Mouse (Mus musculus) MEL (cell line): ENCODE results near the gene Dennd2c. TPM values are rescaled to one million over a fixed set of nuclear protein-coding genes. Genes with fewer than 3 reads are reported as not detected.
A peak's percentile ranks its signal among the peaks of the same experiment; 100 is the strongest.

ENCODE experiments used
- DNase-seq: peaks from one replicate; pipeline ENCODE4 v3.0.0; 2011; ENCODE audit warnings: low read depth, low spot score
- H3K27ac ChIP-seq: 2 replicates; pipeline ENCODE4 v1.5.1; 2012; ENCODE audit warnings: low read depth, mild to moderate bottlenecking, control low read depth, low read length, moderate library complexity; ENCODE audit not compliant: control insufficient read depth
- H3K27me3 ChIP-seq, 2 experiments: fragments of 150-350 bp in 1 of 2; sonication (generic) in 1 of 2; 2 replicates each; pipeline ENCODE4 v1.6.1; 2012; ENCODE audit warnings: low read length in 2 of 2, mild to moderate bottlenecking in 2 of 2, improper control_type of control experiment in 1 of 2, moderate library complexity in 1 of 2; ENCODE audit not compliant: insufficient read depth in 2 of 2, control insufficient read depth in 1 of 2
- H3K36me3 ChIP-seq, 2 experiments: 2 replicates each; pipeline ENCODE4 v1.6.1; 2012 to 2014; ENCODE audit warnings: low read length in 2 of 2, improper control_type of control experiment in 1 of 2, inconsistent platforms in 1 of 2, mild to moderate bottlenecking in 1 of 2; ENCODE audit not compliant: insufficient read depth in 2 of 2, control insufficient read depth in 1 of 2
- H3K4me1 ChIP-seq, 2 experiments: fragments of 150-350 bp in 1 of 2; sonication (generic) in 1 of 2; 2 replicates each; pipeline ENCODE4 v1.6.1; 2012; ENCODE audit warnings: low read length in 2 of 2, improper control_type of control experiment in 1 of 2, mild to moderate bottlenecking in 1 of 2; ENCODE audit not compliant: insufficient read depth in 2 of 2, control insufficient read depth in 1 of 2
- H3K4me3 ChIP-seq, 2 experiments: fragments of 150-350 bp in 1 of 2; sonication (generic) in 1 of 2; 2 replicates each; pipeline ENCODE4 v1.5.1; 2012; ENCODE audit warnings: low read depth in 2 of 2, low read length in 2 of 2, mild to moderate bottlenecking in 2 of 2, moderate library complexity in 2 of 2, control low read depth in 1 of 2, improper control_type of control experiment in 1 of 2; ENCODE audit not compliant: control insufficient read depth in 1 of 2, insufficient read depth in 1 of 2
- H3K79me2 ChIP-seq: 2 replicates; pipeline ENCODE4 v1.6.1; 2012; ENCODE audit warnings: mild to moderate bottlenecking, low read length, moderate library complexity; ENCODE audit not compliant: control insufficient read depth, poor library complexity, insufficient read depth
- H3K9ac ChIP-seq: 2 replicates; pipeline ENCODE4 v1.6.1; 2012; ENCODE audit warnings: low read depth, mild to moderate bottlenecking, control low read depth, low read length, moderate library complexity; ENCODE audit not compliant: control insufficient read depth, poor library complexity, severe bottlenecking
- H3K9me3 ChIP-seq: fragments of 150-350 bp; sonication (generic); replicated peaks from 2 replicates; pipeline ENCODE4 v1.6.1; 2012; ENCODE audit warnings: mild to moderate bottlenecking, low read length, improper control_type of control experiment, moderate library complexity; ENCODE audit not compliant: insufficient read depth
- BHLHE40 ChIP-seq: IDR thresholded peaks from 2 replicates; pipeline ENCODE4 v1.6.1; 2012; ENCODE audit warnings: low read depth, mild to moderate bottlenecking, inconsistent platforms, low read length, improper control_type of control experiment, borderline replicate concordance
- CTCF ChIP-seq, 3 experiments: IDR thresholded peaks in 2 of 3; conservative IDR thresholded peaks in 1 of 3; 2 replicates each; pipeline ENCODE4 v1.5.1; 2011 to 2012; ENCODE audit warnings: low read length in 3 of 3, low read depth in 2 of 3, mild to moderate bottlenecking in 2 of 3, improper control_type of control experiment in 1 of 3, inconsistent platforms in 1 of 3, mixed read lengths in 1 of 3, moderate library complexity in 1 of 3; ENCODE audit not compliant: control insufficient read depth in 1 of 3, insufficient read depth in 1 of 3, poor library complexity in 1 of 3, severe bottlenecking in 1 of 3
- EP300 ChIP-seq, 2 experiments: IDR thresholded peaks; 2 replicates each; pipeline ENCODE4 v1.6.1; 2011; ENCODE audit warnings: improper control_type of control experiment in 2 of 2, low read length in 2 of 2, low read depth in 1 of 2, mild to moderate bottlenecking in 1 of 2
- ETS1 ChIP-seq: IDR thresholded peaks from 2 replicates; pipeline ENCODE4 v1.6.1; 2012; ENCODE audit warnings: low read depth, mild to moderate bottlenecking, inconsistent platforms, low read length, improper control_type of control experiment, moderate library complexity
- GABPA ChIP-seq: IDR thresholded peaks from 2 replicates; pipeline ENCODE4 v1.6.1; 2012; ENCODE audit warnings: low read depth, mild to moderate bottlenecking, inconsistent platforms, low read length, improper control_type of control experiment, moderate library complexity
- GATA1 ChIP-seq: IDR thresholded peaks from 2 replicates; pipeline ENCODE4 v1.6.1; 2011; ENCODE audit warnings: low read depth, low read length, improper control_type of control experiment
- HCFC1 ChIP-seq: IDR thresholded peaks from 2 replicates; pipeline ENCODE4 v1.6.1; 2012; ENCODE audit warnings: low read depth, mild to moderate bottlenecking, inconsistent platforms, low read length, improper control_type of control experiment, moderate library complexity
- JUND ChIP-seq: IDR thresholded peaks from 2 replicates; pipeline ENCODE4 v1.6.1; 2011; ENCODE audit warnings: low read depth, mild to moderate bottlenecking, improper control_type of control experiment, low read length
- KAT2A ChIP-seq: conservative IDR thresholded peaks from 2 replicates; pipeline ENCODE4 v1.6.1; 2012; ENCODE audit warnings: low read depth, low read length, improper control_type of control experiment, inconsistent platforms
- MAFK ChIP-seq: IDR thresholded peaks from 2 replicates; pipeline ENCODE4 v1.6.1; 2011; ENCODE audit warnings: low read depth, mild to moderate bottlenecking, low read length, improper control_type of control experiment, borderline replicate concordance
- MAX ChIP-seq: IDR thresholded peaks from 2 replicates; pipeline ENCODE4 v1.6.1; 2011; ENCODE audit warnings: low read length, improper control_type of control experiment
- MAZ ChIP-seq: IDR thresholded peaks from 2 replicates; pipeline ENCODE4 v1.6.1; 2012; ENCODE audit warnings: low read depth, mild to moderate bottlenecking, inconsistent platforms, low read length, improper control_type of control experiment
- MEF2A ChIP-seq: IDR thresholded peaks from 2 replicates; pipeline ENCODE4 v1.6.1; 2014; ENCODE audit warnings: low read depth, mild to moderate bottlenecking, inconsistent platforms, low read length, improper control_type of control experiment; ENCODE audit not compliant: poor library complexity, insufficient replicate concordance, severe bottlenecking; ENCODE audit errors: extremely low read depth
- MXI1 ChIP-seq: IDR thresholded peaks from 2 replicates; pipeline ENCODE4 v1.6.1; 2011; ENCODE audit warnings: mild to moderate bottlenecking, low read depth, low read length, improper control_type of control experiment
- MYB ChIP-seq: IDR thresholded peaks from 2 replicates; pipeline ENCODE4 v1.6.1; 2011; ENCODE audit warnings: mild to moderate bottlenecking, low read depth, low read length, improper control_type of control experiment
- MYC ChIP-seq: IDR thresholded peaks from 2 replicates; pipeline ENCODE4 v1.6.1; 2011; ENCODE audit warnings: low read depth, mild to moderate bottlenecking, low read length, improper control_type of control experiment, moderate library complexity
- NELFE ChIP-seq: IDR thresholded peaks from 2 replicates; pipeline ENCODE4 v1.6.1; 2011; ENCODE audit warnings: low read depth, low read length, improper control_type of control experiment
- NRF1 ChIP-seq: IDR thresholded peaks from 2 replicates; pipeline ENCODE4 v1.6.1; 2014; ENCODE audit warnings: low read depth, mild to moderate bottlenecking, inconsistent platforms, low read length, improper control_type of control experiment, moderate library complexity; ENCODE audit not compliant: poor library complexity, insufficient read depth, severe bottlenecking
- POLR2A ChIP-seq, 2 experiments: IDR thresholded peaks; 2 replicates each; pipeline ENCODE4 v1.6.1; 2011 to 2012; ENCODE audit warnings: low read length in 2 of 2, mild to moderate bottlenecking in 2 of 2, control low read depth in 1 of 2, improper control_type of control experiment in 1 of 2, low read depth in 1 of 2, moderate library complexity in 1 of 2; ENCODE audit not compliant: control insufficient read depth in 1 of 2, insufficient read depth in 1 of 2, poor library complexity in 1 of 2
- POLR2AphosphoS2 ChIP-seq: IDR thresholded peaks from 2 replicates; pipeline ENCODE4 v1.6.1; 2011; ENCODE audit warnings: low read length, improper control_type of control experiment
- POLR2AphosphoS5 ChIP-seq: IDR thresholded peaks from 2 replicates; pipeline ENCODE4 v1.6.1; 2012; ENCODE audit warnings: low read depth, borderline replicate concordance, mild to moderate bottlenecking, inconsistent platforms, low read length, moderate library complexity, mixed read lengths
- RAD21 ChIP-seq: IDR thresholded peaks from 2 replicates; pipeline ENCODE4 v1.6.1; 2011; ENCODE audit warnings: mild to moderate bottlenecking, low read depth, low read length, improper control_type of control experiment
- RCOR1 ChIP-seq: IDR thresholded peaks from 2 replicates; pipeline ENCODE4 v1.6.1; 2012; ENCODE audit warnings: low read depth, mild to moderate bottlenecking, inconsistent platforms, low read length, improper control_type of control experiment
- SIN3A ChIP-seq: IDR thresholded peaks from 2 replicates; pipeline ENCODE4 v1.6.1; 2012; ENCODE audit warnings: low read length, improper control_type of control experiment, inconsistent platforms
- SMC3 ChIP-seq: IDR thresholded peaks from 2 replicates; pipeline ENCODE4 v1.6.1; 2011; ENCODE audit warnings: low read depth, low read length, improper control_type of control experiment
- TAL1 ChIP-seq: IDR thresholded peaks from 2 replicates; pipeline ENCODE4 v1.6.1; 2012; ENCODE audit warnings: mild to moderate bottlenecking, inconsistent platforms, low read length, moderate library complexity, mixed read lengths
- TBP ChIP-seq: IDR thresholded peaks from 2 replicates; pipeline ENCODE4 v1.8.0; 2011; ENCODE audit warnings: low read depth, low read length, improper control_type of control experiment
- TCF12 ChIP-seq: IDR thresholded peaks from 2 replicates; pipeline ENCODE4 v1.6.1; 2014; ENCODE audit warnings: low read depth, mild to moderate bottlenecking, inconsistent platforms, low read length, improper control_type of control experiment, moderate library complexity
- USF1 ChIP-seq: IDR thresholded peaks from 2 replicates; pipeline ENCODE4 v1.6.1; 2014; ENCODE audit warnings: low read depth, mild to moderate bottlenecking, inconsistent platforms, low read length, improper control_type of control experiment, moderate library complexity
- USF2 ChIP-seq, 2 experiments: IDR thresholded peaks; 2 replicates each; pipeline ENCODE4 v1.6.1; 2011 to 2012; ENCODE audit warnings: improper control_type of control experiment in 2 of 2, low read length in 2 of 2, borderline replicate concordance in 1 of 2, inconsistent platforms in 1 of 2, low read depth in 1 of 2, mild to moderate bottlenecking in 1 of 2; ENCODE audit not compliant: insufficient read depth in 1 of 2
- ZC3H11A ChIP-seq: IDR thresholded peaks from 2 replicates; pipeline ENCODE4 v1.6.1; 2012; ENCODE audit warnings: low read depth, mild to moderate bottlenecking, inconsistent platforms, low read length, improper control_type of control experiment
- ZKSCAN1 ChIP-seq: IDR thresholded peaks from 2 replicates; pipeline ENCODE4 v1.6.1; 2012; ENCODE audit warnings: low read depth, mild to moderate bottlenecking, inconsistent platforms, low read length, improper control_type of control experiment, moderate library complexity
- ZNF384 ChIP-seq: IDR thresholded peaks from 2 replicates; pipeline ENCODE4 v1.6.1; 2012; ENCODE audit warnings: low read depth, mild to moderate bottlenecking, inconsistent platforms, low read length, improper control_type of control experiment
- polyA plus RNA-seq, 2 experiments: library from polyadenylated mRNA; stranded (reverse) in 1 of 2; unstranded in 1 of 2; fragments of >175 nt in 1 of 2; fragments of >200 nt in 1 of 2; gene quantifications; 2 replicates each; pipeline versions ENCODE4 v1.2.1 to v1.2.4; 2012; ENCODE audit warnings: low replicate concordance in 2 of 2, low read depth in 1 of 2; ENCODE audit not compliant: insufficient read length in 2 of 2, insufficient read depth in 1 of 2, missing spikeins in 1 of 2
- total RNA-seq: library from RNA; depleted of rRNA; stranded (reverse); fragments of 300-350 nt; gene quantifications from 2 replicates; pipeline ENCODE4 v1.2.3, GENCODE M21; 2012

Gene Dennd2c
- total and polyA plus RNA-seq, 3 experiments: 5.0 to 8.0 TPM; not detected in 1

- no peaks in the 10 kb centered on the region for H3K27me3 ChIP-seq
- peak overlapping the region; percentile 53 for H3K27ac ChIP-seq
- H3K9me3 ChIP-seq: no peaks in the 10 kb centered on the region
- peaks cover 32 to 45% of the 10 kb centered on the region in 2 experiments for H3K36me3 ChIP-seq
- peaks cover 17% of the 10 kb centered on the region for H3K79me2 ChIP-seq
- DNase-seq: peak; percentile 70
- peak overlapping the region; percentile 88 for H3K9ac ChIP-seq
- H3K4me3 ChIP-seq: peak overlapping the region; percentile 82 to 96
- H3K4me1 ChIP-seq: peaks cover 7 to 27% of the 10 kb centered on the region in 2 experiments
- no peak for TF ChIP-seq MYC
- TF ChIP-seq TCF12: no peak
- TF ChIP-seq MYB: no peak
- no peak for TF ChIP-seq ZNF384
- TF ChIP-seq ETS1: peak; percentile 39; the same call in 1 of the 2 replicates
- TF ChIP-seq RAD21: no peak
- no peak for TF ChIP-seq MEF2A
- no peak for TF ChIP-seq MAZ
- TF ChIP-seq CTCF (IDR thresholded peaks at IDR 0.05 in 2 of 3, conservative IDR thresholded peaks at IDR 0.05 in 1 of 3; ENCODE audit: control insufficient read depth in 1 of 3, insufficient read depth in 1 of 3, low read depth in 2 of 3, low read length in 3 of 3, poor library complexity in 1 of 3, severe bottlenecking in 1 of 3): no peak
- TF ChIP-seq KAT2A: no peak
- no peak; the same call in none of the 2 replicates for TF ChIP-seq MXI1
- no peak for TF ChIP-seq MAFK
- TF ChIP-seq POLR2A (IDR thresholded peaks at IDR 0.05; ENCODE audit: control insufficient read depth in 1 of 2, insufficient read depth in 1 of 2, low read depth in 1 of 2, low read length in 2 of 2, poor library complexity in 1 of 2): no peak
- TF ChIP-seq SIN3A: peak; percentile 37; the same call in 1 of the 2 replicates
- TF ChIP-seq EP300 (IDR thresholded peaks at IDR 0.05; ENCODE audit: low read depth in 1 of 2, low read length in 2 of 2): no peak
- no peak for TF ChIP-seq ZKSCAN1
- peak; percentile 75 for TF ChIP-seq USF1
- no peak for TF ChIP-seq POLR2AphosphoS5
- no peak for TF ChIP-seq NRF1
- TF ChIP-seq TAL1: no peak
- no peak for TF ChIP-seq RCOR1
- no peak for TF ChIP-seq BHLHE40
- no peak for TF ChIP-seq JUND
- no peak for TF ChIP-seq NELFE
- TF ChIP-seq GATA1: no peak
- no peak for TF ChIP-seq SMC3
- TF ChIP-seq MAX: 0 out of 2 replicates have a peak, but pooled peaks have one; percentile 23
- TF ChIP-seq POLR2AphosphoS2: no peak
- no peak for TF ChIP-seq GABPA
- no peak for TF ChIP-seq TBP
- no peak for TF ChIP-seq ZC3H11A
- TF ChIP-seq HCFC1: no peak; the same call in 1 of the 2 replicates
- no peak for TF ChIP-seq USF2 (IDR thresholded peaks at IDR 0.05; ENCODE audit: borderline replicate concordance in 1 of 2, insufficient read depth in 1 of 2, low read depth in 1 of 2, low read length in 2 of 2)
Observed at GRCm38 (mm10) chr3:103172615-103173014, 70.2 kb downstream of the Dennd2c start.
